Mouse (Mus musculus): Measurements from ENCODE around the gene Psapl1.

GRCm38 (mm10) chr5:36191876-36192275 is 11.9 kb upstream of the Psapl1 start:
- no peak for TF ChIP-seq POLR2A (IDR thresholded peaks at IDR 0.05; ENCODE audit: borderline replicate concordance, extremely low read depth, low read depth, low read length)
- 0 out of 2 replicates have a peak, but pooled peaks have one; percentile 29 for TF ChIP-seq CTCF (IDR thresholded peaks at IDR 0.05; ENCODE audit: insufficient read depth, low read length)

All from lung, adult 2 months (tissue).